Mouse (Mus musculus): ENCODE measurements at regions not wholly inside any gene's neighbourhood (a gene's known extent, or its start where the extent isn't known, plus 50 kb on each side); places are given as distances from the start of the nearest gene placed in this dataset.

DNA sequence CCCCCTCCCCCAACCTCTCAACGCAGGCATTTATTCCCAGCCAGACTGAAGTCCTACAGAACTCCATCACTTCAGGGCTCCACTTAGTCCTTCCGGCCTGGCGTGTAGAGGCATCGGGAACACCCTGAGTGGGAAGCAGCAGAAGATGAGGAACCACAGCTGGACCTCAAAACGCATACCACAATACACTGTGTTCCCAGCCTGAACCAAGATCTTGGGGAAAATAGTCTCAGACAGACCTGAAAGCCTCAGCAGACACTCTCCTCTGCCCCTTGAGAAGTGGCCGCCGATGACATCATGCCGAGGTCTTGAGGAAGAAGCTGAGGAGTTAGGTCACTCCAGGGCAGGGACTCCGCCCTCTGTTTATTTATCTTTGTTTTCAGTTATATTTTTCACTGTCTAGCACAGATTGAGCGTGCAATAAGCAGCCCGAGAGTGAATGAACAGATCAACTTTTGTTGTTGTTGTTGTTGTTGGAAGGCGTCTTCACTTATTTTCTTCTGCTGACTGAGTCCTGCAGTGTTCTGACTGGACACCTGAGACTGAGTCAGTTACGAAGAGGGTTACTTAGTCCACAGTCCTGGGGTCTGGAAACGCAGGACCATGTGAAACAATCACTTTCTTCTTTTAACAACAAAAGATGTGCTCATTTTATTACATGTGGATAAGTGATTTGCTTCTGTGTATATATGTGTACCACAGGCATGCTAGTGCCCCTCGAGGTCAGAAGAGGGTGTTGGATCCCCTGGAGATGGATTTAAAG lies 88.3 kb upstream of the Habp2 start:
- no peak overlapping the region for H3K4me2 ChIP-seq (ENCODE audit: low read depth, low read length, severe bottlenecking)
- H3K27ac ChIP-seq (ENCODE audit: low read depth, low read length): no peak overlapping the region
- no peak overlapping the region for H3K9ac ChIP-seq (ENCODE audit: low read length)
- no peak for ATAC-seq (replicated peaks; ENCODE audit: low FRiP score)
- no peaks in the 10 kb centered on the region for H3K36me3 ChIP-seq (ENCODE audit: control insufficient read depth, insufficient read depth, low read length)
- DNase-seq (ENCODE audit: low spot score): no peak
- H3K27me3 ChIP-seq (ENCODE audit: control insufficient read depth, insufficient read depth, low read length): peaks cover 17% of the 10 kb centered on the region
- 90% methylated on average over 15 of the region's 15 CpGs for WGBS
- H3K9me3 ChIP-seq (ENCODE audit: control insufficient read depth, low read length): no peaks in the 10 kb centered on the region
- H3K4me1 ChIP-seq (replicated peaks; ENCODE audit: control insufficient read depth, insufficient read depth, low read length): peaks cover 3% of the 10 kb centered on the region; the same call in 1 of the 2 replicates
- no peak overlapping the region for H3K4me3 ChIP-seq (ENCODE audit: low read depth, low read length)

DNA sequence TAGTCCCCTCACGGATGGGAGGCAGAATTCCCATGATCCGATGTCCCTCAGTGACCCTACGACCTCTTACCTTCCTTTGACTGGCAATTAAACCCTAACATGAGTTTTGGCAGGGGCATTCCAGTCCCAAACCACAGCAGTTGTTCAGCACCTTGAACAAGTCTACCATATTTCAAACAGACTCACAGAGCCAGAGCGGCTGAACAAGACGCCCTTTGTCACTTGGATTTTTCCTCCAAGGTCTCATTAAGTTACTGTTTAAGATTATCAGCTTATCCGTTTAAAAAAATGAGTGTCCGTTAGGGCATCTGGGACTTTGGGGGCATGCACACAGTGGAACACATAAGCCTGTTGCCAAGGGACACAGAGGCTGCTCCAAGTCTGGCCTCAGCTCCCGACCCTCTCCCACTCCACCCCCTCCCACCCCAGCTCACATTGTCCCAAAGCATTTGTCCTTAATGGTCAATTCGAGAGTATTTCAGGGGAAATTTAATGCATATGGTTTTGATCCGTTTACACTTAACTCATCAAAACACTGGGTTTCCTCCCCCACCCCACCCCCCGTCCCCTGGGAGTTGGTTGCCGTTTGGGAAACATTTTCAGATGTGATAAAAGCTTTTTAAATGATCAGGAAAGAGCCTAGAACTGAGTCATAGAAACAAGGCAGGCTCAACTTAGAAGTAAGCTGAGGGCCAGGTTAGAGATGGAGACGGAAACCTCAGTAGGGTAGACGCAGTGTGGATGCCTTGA lies 87.4 kb upstream of the Habp2 start:
- peaks cover 11% of the 10 kb centered on the region; the same call in 1 of the 2 replicates for H3K27me3 ChIP-seq (ENCODE audit: control insufficient read depth, insufficient read depth, low read length)
- ATAC-seq (replicated peaks; ENCODE audit: low FRiP score) (no peak), DNase-seq (ENCODE audit: low spot score) (no peak)
- no peak overlapping the region for H3K4me2 ChIP-seq (ENCODE audit: low read depth, low read length, severe bottlenecking)
- peaks cover 3% of the 10 kb centered on the region; the same call in 1 of the 2 replicates for H3K4me1 ChIP-seq (replicated peaks; ENCODE audit: control insufficient read depth, insufficient read depth, low read length)
- H3K4me3 ChIP-seq (ENCODE audit: low read depth, low read length): no peak overlapping the region
- 64% methylated on average over 14 of the region's 14 CpGs for WGBS
- H3K9ac ChIP-seq (ENCODE audit: low read length): no peak overlapping the region
- H3K27ac ChIP-seq (ENCODE audit: low read depth, low read length): no peak overlapping the region
- no peaks in the 10 kb centered on the region for H3K36me3 ChIP-seq (ENCODE audit: control insufficient read depth, insufficient read depth, low read length)
- H3K9me3 ChIP-seq (ENCODE audit: control insufficient read depth, low read length): no peaks in the 10 kb centered on the region

DNA sequence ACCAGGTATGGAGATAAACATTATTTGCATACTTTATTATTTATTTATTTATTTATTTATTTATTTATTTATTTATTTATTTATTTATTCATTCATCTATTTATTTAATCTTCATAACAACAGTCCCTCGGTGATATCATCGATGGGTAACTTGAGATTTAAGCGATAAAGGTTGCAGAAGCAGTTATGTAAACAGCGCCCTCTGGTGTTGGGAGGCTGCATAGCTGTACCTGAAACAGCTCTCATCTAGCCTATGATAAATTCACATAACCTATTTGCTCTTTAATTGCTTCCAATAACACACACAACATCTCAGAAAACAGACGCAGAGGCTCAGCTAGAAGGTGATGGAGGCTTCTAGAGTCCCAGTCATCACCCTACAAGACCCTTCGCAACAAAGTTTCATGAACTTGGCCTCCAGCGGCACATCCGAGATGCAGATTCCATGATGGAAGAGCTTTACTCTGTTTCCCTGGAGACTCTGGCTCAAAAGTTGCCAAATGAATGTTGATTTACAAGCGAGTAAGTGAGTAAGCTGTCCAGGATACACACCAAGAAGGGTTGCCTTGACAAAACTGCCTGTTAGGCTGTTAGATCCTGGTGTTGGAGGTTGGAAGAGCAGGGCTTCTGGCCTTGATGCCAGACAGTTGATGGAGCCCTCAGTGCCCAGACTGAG lies 85.8 kb upstream of the Habp2 start:
- DNase-seq (ENCODE audit: low spot score): no peak
- no peak overlapping the region for H3K27ac ChIP-seq (ENCODE audit: low read depth, low read length)

DNA sequence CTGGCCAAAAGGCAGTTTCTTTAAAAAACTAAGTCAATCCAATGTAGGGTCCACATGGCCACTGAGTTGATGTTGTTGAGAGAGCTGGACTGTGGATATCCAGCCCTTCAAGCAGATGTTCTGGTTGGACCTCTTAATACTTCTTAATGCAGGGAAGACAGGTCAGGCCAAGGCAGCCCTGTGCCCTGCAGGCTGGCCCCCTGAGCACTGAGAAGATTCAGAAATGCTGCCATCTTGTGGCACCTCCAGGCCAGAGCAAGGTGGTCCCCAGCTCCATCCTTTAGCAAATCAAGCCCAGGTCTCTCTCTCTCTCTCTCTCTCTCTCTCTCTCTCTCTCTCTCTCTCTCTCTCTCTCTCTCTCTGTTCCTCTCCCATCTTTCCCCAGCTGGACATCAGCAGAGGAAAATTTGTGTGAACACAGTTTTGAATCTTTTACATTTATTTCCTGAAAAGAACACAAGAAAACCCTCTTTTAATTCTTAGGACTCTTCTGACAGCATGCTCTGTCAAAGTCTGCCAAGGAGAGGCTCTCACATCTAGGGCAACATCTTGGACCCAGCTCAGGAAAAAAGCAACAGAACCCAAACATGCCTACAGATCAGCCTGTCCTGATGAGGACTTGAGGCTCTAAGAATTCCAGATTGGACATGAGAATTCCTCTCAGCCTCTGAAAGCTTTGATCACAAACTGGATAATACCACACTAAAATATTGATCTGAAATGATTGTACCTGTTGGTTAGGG lies 85.0 kb upstream of the Habp2 start:
- Histone ChIP-seq H3K9me3 (ENCODE audit: control insufficient read depth, low read length) (no peaks in the 10 kb centered on the region), H3K9ac (ENCODE audit: low read length) (no peak overlapping the region), H3K4me1 (replicated peaks; ENCODE audit: control insufficient read depth, insufficient read depth, low read length) (no peaks in the 10 kb centered on the region; the same call in 1 of the 2 replicates), H3K36me3 (ENCODE audit: control insufficient read depth, insufficient read depth, low read length) (no peaks in the 10 kb centered on the region), H3K27me3 (ENCODE audit: control insufficient read depth, insufficient read depth, low read length) (0 out of 2 replicates have a peak, but pooled peaks cover 2% of the 10 kb centered on the region), H3K4me3 (ENCODE audit: low read depth, low read length) (no peak overlapping the region), H3K27ac (ENCODE audit: low read depth, low read length) (no peak overlapping the region), H3K4me2 (ENCODE audit: low read depth, low read length, severe bottlenecking) (no peak overlapping the region)
- ATAC-seq (replicated peaks; ENCODE audit: low FRiP score) (0 out of 2 replicates have a peak, but pooled peaks have one; percentile 46), DNase-seq (ENCODE audit: low spot score) (peak; percentile 77)

More for the DNA sequence above, 85.8 kb upstream of the Habp2 start:
- Histone ChIP-seq H3K36me3 (ENCODE audit: control insufficient read depth, insufficient read depth, low read length) (no peaks in the 10 kb centered on the region), H3K27me3 (ENCODE audit: control insufficient read depth, insufficient read depth, low read length) (peaks cover 7% of the 10 kb centered on the region; the same call in 1 of the 2 replicates), H3K4me3 (ENCODE audit: low read depth, low read length) (no peak overlapping the region), H3K4me2 (ENCODE audit: low read depth, low read length, severe bottlenecking) (no peak overlapping the region), H3K9me3 (ENCODE audit: control insufficient read depth, low read length) (no peaks in the 10 kb centered on the region), H3K9ac (ENCODE audit: low read length) (no peak overlapping the region), H3K4me1 (replicated peaks; ENCODE audit: control insufficient read depth, insufficient read depth, low read length) (peaks cover 3% of the 10 kb centered on the region; the same call in 1 of the 2 replicates)
- no peak for ATAC-seq (replicated peaks; ENCODE audit: low FRiP score)
- 87% methylated on average over 9 of the region's 9 CpGs for WGBS

DNA sequence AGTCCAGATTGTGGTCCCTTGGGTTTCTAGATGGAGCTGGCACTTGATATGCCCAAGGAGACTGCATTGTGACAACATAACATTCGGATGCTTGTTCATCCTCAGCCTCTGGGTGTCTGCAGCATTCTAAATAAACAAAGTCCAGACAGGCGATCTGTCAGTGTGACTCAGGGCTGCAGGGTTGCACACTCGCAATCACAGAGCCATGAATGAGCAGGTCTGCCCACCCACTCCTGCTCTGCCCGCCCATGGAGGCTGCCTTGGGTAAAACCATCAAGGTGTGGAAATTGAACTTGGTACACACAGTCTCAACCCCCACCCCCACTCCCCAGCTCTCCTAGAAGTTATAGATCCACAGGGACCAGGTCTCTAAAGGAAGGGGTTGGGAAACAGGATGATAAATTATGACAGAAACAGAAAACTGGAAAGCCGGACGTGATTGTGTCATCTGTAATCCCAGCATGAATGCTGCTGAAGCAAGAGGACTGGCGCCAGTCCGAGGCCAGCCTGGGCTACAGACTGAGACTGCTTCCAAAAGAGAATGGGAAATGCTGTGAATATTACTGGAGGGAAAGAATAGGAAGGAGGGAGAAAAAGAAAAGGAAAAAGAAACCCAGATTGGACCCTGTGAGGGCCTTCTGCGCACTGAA lies 84.3 kb upstream of the Habp2 start:
- H3K9me3 ChIP-seq (ENCODE audit: control insufficient read depth, low read length): no peaks in the 10 kb centered on the region
- no peaks in the 10 kb centered on the region for H3K27me3 ChIP-seq (ENCODE audit: control insufficient read depth, insufficient read depth, low read length)
- no peak overlapping the region for H3K4me2 ChIP-seq (ENCODE audit: low read depth, low read length, severe bottlenecking)
- H3K27ac ChIP-seq (ENCODE audit: low read depth, low read length): no peak overlapping the region
- no peak overlapping the region for H3K9ac ChIP-seq (ENCODE audit: low read length)
- no peak for ATAC-seq (replicated peaks; ENCODE audit: low FRiP score)
- WGBS: 78% methylated on average over 9 of the region's 9 CpGs
- no peak for DNase-seq (ENCODE audit: low spot score)
- no peak overlapping the region for H3K4me3 ChIP-seq (ENCODE audit: low read depth, low read length)
- H3K36me3 ChIP-seq (ENCODE audit: control insufficient read depth, insufficient read depth, low read length): no peaks in the 10 kb centered on the region
- no peaks in the 10 kb centered on the region for H3K4me1 ChIP-seq (replicated peaks; ENCODE audit: control insufficient read depth, insufficient read depth, low read length)

DNA sequence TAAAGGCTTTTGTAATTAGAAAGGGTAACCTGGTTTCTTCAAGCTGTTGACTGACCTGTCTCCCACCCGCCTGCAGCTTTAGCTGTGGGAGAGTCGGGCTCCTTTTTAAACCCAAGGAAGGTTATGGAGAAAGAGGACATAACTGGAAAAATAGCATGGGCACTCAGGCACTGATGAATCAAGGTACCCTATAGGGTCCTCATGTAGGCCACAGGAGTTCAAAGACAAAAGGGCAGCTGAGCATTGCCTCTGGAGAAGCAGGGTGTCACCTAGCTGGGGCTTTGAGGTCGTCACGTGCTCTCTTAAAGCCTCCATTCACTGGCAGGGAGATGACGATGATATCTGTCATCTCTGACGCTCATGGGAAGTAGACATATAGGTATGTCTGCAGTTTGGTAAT lies 68.4 kb upstream of the Habp2 start:
- H3K4me2 ChIP-seq (ENCODE audit: low read depth, low read length, severe bottlenecking): no peak overlapping the region
- H3K9ac ChIP-seq (ENCODE audit: low read length): no peak overlapping the region
- no peaks in the 10 kb centered on the region for H3K36me3 ChIP-seq (ENCODE audit: control insufficient read depth, insufficient read depth, low read length)
- ATAC-seq (replicated peaks; ENCODE audit: low FRiP score) (no peak), DNase-seq (ENCODE audit: low spot score) (no peak)
- no peaks in the 10 kb centered on the region for H3K27me3 ChIP-seq (ENCODE audit: control insufficient read depth, insufficient read depth, low read length)
- no peak overlapping the region for H3K27ac ChIP-seq (ENCODE audit: low read depth, low read length)
- no peaks in the 10 kb centered on the region for H3K9me3 ChIP-seq (ENCODE audit: control insufficient read depth, low read length)
- H3K4me3 ChIP-seq (ENCODE audit: low read depth, low read length): no peak overlapping the region
- no peaks in the 10 kb centered on the region for H3K4me1 ChIP-seq (replicated peaks; ENCODE audit: control insufficient read depth, insufficient read depth, low read length)
- WGBS: 85% methylated on average over 6 of the region's 6 CpGs

DNA sequence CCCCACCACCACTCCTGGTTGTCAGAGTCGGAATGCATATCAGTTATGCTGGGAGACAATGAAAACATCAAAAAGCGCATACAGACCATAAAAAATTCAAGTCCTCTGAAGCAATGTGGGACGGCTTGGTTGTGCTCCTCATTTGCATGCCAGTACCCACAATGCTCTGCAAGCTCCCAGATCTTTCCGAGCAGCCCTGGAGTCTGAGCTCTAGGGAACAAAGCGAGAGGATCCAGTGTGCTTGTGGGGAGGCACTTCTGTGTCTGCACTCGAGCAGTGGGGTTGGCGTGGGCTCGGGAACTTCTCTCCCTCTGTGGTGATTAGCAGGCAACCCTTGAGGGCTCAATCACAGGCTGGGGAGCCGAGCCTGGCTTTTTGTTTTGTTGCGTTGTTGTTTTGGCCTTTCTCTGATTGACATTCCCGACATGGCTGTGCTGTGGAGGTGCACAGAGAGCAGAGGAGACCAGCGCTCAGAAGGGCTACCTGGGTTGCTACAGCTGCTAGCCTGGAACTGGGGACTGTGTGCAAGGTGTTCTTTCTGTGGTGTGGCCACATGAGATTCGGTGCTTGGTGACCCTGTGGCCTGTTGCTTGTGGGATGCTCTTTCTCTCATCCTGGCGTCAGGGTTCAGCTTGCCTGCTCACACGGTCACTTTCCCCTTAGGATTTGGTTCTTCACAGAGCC lies 66.1 kb upstream of the Habp2 start:
- 57% methylated on average over 15 of the region's 15 CpGs for WGBS
- Histone ChIP-seq H3K4me3 (ENCODE audit: low read depth, low read length) (no peak overlapping the region), H3K27me3 (ENCODE audit: control insufficient read depth, insufficient read depth, low read length) (no peaks in the 10 kb centered on the region), H3K4me1 (replicated peaks; ENCODE audit: control insufficient read depth, insufficient read depth, low read length) (no peaks in the 10 kb centered on the region), H3K9ac (ENCODE audit: low read length) (no peak overlapping the region), H3K36me3 (ENCODE audit: control insufficient read depth, insufficient read depth, low read length) (no peaks in the 10 kb centered on the region), H3K4me2 (ENCODE audit: low read depth, low read length, severe bottlenecking) (no peak overlapping the region), H3K27ac (ENCODE audit: low read depth, low read length) (no peak overlapping the region), H3K9me3 (ENCODE audit: control insufficient read depth, low read length) (no peaks in the 10 kb centered on the region)
- ATAC-seq (replicated peaks; ENCODE audit: low FRiP score): no peak
- no peak for DNase-seq (ENCODE audit: low spot score)
